Mouse (Mus musculus) v-Abl transformed pro-B cells (cell line): ENCODE measurements around the gene Fyb2.

Experiments used
- in situ Hi-C, 2 experiments: fragments of 400-800 bp; cut with MboI; formaldehyde crosslinking; loops; one replicate each; pipeline ENCODE4 v1.15.1; 2025; ENCODE audit not compliant: unreplicated experiment in 2 of 2

The Fyb2 gene

GRCm38 (mm10) chr4:104934997-104935396, 21.7 kb downstream of the Fyb2 start:
- in situ Hi-C loops: no loop called here

- in situ Hi-C loops: no loop called here
These were observed 22.2 kb downstream of the Fyb2 start for GRCm38 (mm10) chr4:104935436-104935835.

- in situ Hi-C loops: no loop called here
These were observed 22.8 kb downstream of the Fyb2 start for GRCm38 (mm10) chr4:104936011-104936410.

DNA sequence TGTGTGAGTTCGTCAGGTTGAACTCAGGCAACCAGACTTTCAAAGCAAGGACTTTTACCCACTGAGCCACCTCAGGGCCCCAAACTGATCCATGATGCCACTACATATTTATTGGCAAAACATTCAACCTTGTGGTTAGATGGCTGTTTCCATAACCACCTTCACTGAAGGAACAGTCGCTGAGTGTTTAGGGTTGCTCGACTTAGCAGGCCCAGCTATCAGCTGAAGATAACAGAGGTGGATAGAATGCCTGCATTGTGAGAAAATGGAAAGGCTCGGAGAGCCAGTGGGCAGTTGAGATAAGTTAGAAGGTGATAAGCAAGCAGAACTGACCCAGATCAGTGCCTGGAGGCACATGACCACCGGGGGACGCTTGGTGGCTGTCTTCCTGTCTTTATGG, 26.3 kb downstream of the Fyb2 start:
- in situ Hi-C loops: no loop called here

GRCm38 (mm10) chr4:104941895-104942294, 28.6 kb downstream of the Fyb2 start:
- in situ Hi-C loops: no loop called here

DNA sequence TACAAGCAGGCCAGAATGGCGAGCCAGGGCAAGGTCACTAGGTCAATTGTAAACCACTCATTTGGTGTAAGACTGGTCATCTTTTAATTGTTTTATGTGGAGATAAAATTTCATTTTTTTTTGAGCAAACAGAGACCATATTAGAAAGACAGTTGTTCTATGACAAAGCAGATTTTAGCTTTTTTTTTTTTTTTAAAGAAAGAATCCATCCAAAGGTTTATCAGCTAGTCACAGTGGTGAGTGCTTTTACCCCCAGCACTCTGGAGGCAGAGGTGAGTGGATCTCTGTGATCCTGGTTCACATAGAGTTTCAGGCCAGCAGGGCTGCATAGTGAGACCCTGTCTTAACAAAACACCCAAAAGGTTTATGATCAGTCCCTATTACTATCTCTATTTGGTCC, 31.2 kb downstream of the Fyb2 start:
- in situ Hi-C loops: no loop called here

DNA sequence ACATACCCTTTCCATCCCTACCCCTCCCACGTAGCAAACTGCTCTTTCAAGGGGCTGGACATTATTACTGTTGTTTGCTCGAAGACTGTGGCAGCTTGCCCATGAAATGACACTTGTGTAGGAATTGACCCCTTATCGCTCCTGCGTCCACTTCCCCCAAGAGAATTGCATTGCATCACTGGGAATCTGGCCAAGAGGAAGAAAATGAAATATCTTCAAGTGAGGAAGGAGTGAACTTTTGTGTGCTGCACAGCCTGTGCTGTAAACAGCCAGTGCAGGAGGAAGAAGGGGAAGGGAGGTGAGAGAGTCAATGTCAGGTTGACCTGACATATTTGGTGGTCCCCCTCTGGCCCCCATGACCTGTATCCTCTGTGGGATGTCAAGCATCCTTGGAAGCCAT, 35.6 kb downstream of the Fyb2 start:
- in situ Hi-C loops: no loop called here

DNA sequence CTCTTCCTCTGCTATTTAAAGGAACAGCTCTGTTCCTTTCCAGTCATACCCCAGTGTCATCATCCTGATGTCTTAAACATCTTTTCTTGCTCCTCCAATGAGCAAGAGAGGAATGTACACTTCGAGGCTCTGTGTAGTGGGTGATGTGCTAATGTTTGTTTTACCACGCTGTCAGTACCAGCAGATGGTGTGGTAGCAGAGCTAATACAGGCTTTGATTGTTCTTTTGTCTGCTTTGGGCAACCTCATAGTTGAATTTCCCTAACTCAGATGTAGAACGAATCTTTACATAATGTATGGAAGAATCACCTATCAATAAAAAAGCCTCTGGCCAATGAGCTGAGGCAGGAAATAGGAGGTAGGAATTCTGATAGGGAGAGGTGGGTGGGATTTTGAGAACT, 36.0 kb downstream of the Fyb2 start:
- in situ Hi-C loops: no loop called here

DNA sequence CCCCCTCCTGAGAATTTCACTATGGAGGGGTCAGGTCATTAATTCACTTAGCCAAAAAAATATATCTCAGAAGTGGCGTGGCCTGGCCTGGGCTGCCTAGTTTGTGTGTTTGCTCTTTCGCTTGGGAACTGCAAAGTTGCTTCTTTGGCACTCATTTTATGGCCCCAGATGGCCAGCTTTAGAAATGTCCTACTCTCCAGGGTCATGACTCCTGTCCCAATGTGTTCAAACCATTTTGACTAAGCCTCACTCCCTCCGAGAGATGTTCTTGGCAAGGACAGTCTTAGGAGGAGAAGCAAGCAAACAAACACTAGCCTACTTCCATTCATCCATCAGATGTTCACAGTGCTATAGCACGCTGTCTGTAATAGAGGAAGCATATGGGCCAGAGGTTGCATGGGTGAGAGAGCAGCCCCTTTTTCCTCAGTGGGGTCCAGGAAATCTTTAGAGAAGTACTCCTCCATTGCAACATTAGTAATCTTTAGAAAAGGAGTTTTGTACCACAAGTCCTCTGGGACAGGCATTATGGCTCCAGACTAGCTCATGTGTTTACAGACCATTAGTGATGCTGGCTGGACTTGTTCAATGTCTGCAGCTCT, 38.1 kb downstream of the Fyb2 start:
- in situ Hi-C loops: no loop called here

DNA sequence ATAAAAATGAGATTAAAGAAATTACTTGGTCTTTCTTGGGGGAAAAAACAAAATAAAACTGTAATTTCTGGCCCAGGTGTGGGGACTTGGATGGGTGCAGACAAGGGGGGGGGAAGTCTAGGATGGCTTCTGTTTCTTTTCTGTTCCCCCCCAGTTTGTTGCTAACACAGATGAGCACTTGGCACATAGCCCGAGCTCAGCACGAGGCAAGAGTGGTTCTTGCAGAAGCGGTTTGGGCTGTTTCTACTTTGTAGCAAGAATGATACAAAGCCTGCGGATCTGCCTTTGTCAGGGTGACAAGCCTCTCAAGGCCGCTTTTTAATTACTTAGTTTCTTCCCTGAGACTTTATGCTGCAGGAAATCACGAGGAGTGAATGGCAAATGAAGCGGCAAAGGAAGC, 43.4 kb downstream of the Fyb2 start:
- in situ Hi-C loops: no loop called here

DNA sequence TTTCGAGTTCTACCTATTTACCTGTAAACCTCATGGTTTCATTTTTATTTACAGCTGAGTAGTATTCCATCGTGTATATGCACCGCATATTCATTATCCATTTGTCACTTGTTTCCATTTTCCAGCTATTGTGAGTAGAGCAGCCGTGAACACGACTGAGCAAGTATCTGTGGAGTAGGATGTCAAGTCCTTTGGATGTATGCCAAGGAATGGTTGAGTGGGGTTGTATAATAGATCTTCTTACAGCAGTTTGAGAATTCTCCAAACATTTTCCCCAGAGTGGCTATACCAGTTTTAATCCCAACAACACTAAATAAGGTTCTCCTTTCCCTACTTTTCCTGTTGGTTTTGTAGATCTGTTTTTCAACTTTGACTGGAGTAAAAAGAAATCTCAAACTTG, 48.2 kb downstream of the Fyb2 start:
- in situ Hi-C loops: no loop called here

DNA sequence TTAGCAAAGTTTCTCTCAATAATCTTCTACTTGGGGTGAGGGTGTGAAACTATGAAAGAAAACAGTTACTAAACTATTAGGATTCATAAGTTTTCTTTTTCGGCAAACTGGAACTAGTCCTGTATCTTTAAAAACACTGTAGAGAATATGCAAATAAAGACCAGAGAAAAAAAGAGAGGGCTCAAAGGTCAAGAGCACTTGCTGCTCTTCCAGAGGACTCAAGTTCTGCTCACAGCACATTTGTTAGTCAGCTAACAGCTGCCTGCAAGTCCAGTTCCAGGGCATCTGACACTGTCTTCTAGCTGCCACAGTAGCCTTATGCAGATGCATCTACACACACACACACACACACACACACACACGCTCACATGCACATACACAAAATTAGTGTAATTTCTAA, 59.4 kb downstream of the Fyb2 start:
- in situ Hi-C loops: no loop called here

GRCm38 (mm10) chr4:104975162-104975830, 62.0 kb downstream of the Fyb2 start:
- in situ Hi-C loops: no loop called here

- in situ Hi-C loops: no loop called here
These were observed 72.8 kb downstream of the Fyb2 start for GRCm38 (mm10) chr4:104985960-104986632.

- in situ Hi-C loops: no loop called here
These were observed 74.4 kb downstream of the Fyb2 start for GRCm38 (mm10) chr4:104987631-104988030.

- in situ Hi-C loops: no loop called here
These were observed 74.8 kb downstream of the Fyb2 start for GRCm38 (mm10) chr4:104988102-104988501.

- in situ Hi-C loops: no loop called here
These were observed 75.5 kb downstream of the Fyb2 start for GRCm38 (mm10) chr4:104988709-104989108.

DNA sequence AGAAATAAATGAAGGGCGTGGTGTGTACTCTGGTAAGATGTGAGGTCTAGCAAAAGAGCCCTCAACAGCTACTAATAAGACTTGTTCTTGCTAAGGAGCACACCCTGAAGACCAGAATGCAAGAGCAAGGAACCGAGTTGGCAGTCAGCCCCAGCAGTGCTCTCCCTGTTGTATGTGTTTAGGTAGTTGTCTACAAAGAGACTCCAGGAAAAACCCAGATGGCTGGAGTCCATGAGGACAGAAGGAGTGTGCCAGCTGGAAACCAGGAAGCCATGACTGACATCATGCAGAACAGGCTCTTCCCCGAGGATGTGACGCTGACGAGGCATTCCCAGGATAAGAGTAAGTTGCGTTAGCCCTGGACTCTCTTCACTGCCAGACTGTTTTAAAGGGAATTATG, 76.8 kb downstream of the Fyb2 start:
- in situ Hi-C loops: no loop called here

- in situ Hi-C loops: no loop called here
These were observed 77.4 kb downstream of the Fyb2 start for GRCm38 (mm10) chr4:104990686-104991085.

DNA sequence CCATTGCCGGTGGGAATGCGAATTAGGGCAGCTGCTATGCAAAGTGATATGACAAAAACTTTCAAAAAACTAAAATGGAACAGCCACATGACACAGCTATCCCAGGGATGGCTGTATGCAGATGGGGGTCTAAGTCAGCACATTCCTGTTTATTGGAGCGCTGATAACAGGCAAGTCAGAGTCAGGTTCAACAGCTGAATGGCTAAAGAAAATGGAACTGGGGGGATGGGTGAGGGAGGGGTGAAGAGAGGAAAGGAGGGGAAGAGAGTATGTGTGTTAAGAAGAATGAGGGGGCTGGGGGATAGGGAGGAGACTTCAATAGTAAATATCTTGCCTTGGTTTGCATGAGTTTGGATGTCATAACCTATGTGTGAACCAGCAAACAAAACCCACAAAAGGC, 79.0 kb downstream of the Fyb2 start:
- in situ Hi-C loops: no loop called here

- in situ Hi-C loops: no loop called here
These were observed 80.1 kb downstream of the Fyb2 start for GRCm38 (mm10) chr4:104993140-104993874.
